Mouse (Mus musculus): Measurements from ENCODE around the gene Gm19684.
"Not testable (repeated sequence)": the region's sequence is repeated elsewhere in the genome, so short reads cannot be mapped to it uniquely, and the experiment has no call there.

Gene Gm19684

DNA sequence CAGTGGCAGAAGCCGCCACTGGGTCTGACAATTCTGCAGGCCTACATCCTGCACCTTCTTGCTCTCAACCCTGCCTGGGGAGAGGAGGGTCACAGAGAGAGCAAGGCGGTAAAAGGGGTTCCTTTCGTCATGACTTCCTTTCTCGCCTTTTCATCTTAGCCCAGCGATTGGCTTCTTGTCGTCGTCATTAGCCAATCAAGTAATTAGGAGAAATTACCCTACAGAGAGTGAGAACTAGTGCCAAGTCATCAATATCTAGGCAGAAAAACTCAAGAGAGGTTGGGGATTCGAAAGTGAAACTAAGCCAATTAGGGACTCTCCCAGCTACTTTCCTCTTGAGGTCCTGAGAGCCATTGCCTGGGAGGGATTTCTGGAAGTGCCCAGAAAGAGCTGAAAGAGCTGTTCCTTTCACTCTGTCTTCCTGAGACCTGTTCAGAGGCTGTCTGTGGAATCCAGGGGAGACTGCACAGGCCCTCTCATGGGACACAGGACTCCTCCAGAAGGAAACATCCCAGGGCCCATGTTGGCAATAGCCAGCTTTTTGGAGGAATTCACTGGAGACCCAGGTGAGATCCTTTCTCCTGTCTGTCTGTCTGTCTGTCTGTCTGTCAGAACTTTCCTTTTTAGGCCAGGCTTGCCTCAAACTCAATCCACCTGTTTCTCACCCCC is at the start of gene Gm19684:
Gene Gm19684 (plus strand): TSS at position 327 of the 669 bp plus-strand sequence.
- DNase-seq (ENCODE audit: low read depth, low spot score): peak; percentile 41

DNA sequence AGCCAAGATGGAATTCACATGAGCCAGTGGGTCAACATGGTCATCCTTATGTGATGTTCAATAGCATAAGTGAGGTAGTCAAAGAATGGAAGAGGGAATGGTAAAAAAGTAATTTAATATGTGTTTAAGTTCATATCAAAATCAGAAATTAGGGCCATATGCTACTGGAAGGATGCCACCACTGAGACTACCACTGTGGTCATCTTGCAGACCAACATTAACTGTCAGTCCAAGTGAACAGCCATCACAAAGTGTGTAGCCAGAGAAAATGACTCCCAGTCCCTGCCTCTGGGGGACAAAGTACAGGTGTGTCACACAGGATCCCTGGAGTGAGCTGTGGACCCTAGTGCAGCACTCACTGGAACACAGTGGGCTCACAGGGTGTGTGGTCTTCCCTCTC is 39.6 kb upstream of the Gm19684 start:
- DNase-seq (ENCODE audit: low read depth, low spot score): not testable (repeated sequence)

DNA sequence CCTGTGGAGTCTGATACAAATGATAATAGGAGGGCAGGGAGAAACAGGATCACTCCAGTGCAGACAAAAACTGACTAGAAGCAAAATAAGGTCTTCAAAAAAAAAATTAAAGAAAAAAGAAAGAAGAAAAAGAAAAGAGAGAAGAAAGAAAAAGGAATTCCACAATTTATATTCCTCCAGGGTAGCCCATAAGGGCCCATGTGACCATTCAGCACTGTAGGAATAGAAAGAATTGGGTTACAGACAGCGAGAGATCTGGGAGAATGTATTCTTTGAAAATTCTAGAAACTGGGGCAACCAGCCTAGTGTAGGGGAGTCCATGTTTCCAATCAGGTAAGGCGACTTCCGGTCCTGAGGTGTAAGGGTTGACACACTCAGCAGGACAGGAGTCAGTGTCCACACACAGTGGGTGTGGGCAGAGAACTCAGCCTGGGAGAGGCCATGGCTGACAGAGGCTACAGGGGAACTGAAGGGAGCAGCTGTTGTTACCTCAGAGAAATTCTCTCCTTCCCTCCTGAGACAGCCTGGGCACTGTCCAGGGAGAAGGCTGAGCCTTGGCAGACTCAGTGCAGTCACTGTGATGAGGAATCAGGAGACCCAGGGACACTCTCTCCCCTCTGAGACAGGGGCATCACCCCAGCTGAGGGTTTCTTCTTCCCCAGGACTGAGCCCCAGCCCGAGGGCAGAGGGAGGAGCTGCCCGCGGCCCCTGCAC is 38.8 kb upstream of the Gm19684 start:
- DNase-seq (ENCODE audit: low read depth, low spot score): not testable (repeated sequence)

GRCm38 (mm10) chr17:36083266-36083869 is 38.1 kb upstream of the Gm19684 start:
- no peak for DNase-seq (ENCODE audit: low read depth, low spot score)

GRCm38 (mm10) chr17:36083870-36084451 is 37.5 kb upstream of the Gm19684 start:
- DNase-seq (ENCODE audit: low read depth, low spot score): no peak

DNA sequence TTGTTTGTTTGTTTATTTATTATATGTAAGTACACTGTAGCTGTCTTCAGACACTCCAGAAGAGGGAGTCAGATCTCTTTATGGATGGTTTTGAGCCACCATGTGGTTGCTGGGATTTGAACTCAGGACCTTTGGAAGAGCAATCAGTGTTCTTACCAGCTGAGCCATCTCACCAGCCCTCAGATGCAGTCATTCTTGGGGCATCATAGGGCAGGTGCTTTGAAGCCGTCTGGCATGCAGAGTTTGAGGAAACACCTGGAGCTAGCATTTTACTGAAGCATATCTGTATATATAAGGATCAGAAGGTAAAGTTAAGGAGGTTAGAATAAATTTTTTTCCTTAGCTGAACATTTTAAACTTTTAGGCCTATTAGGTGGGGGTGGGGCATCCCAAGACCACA is 35.5 kb upstream of the Gm19684 start:
- DNase-seq (ENCODE audit: low read depth, low spot score): not testable (repeated sequence)

GRCm38 (mm10) chr17:36091933-36092332 is 29.5 kb upstream of the Gm19684 start:
- DNase-seq (ENCODE audit: low read depth, low spot score): not testable (repeated sequence)

- DNase-seq (ENCODE audit: low read depth, low spot score): not testable (repeated sequence)
These were observed 29.0 kb upstream of the Gm19684 start for GRCm38 (mm10) chr17:36092520-36092919.

DNA sequence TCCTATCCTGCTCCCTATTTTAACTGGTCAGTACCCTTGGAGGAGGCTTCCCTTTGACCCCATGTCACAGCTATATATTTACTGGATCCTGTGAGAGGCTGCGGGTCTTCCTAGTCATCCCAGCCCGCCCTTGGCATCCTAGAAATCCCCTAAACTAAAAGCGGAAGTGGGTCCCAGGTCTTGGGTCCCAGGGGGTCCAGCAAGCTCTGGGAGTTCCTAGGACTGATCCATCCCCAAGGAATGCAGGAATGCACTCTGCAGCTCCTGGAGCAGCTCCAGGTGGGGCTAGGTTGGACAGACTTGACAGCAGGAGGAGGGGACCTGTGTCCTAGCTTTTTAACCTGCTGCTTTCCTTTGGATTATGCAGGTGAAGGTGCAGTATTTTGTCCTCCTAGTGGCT is 27.5 kb upstream of the Gm19684 start:
- no peak for DNase-seq (ENCODE audit: low read depth, low spot score)

DNA sequence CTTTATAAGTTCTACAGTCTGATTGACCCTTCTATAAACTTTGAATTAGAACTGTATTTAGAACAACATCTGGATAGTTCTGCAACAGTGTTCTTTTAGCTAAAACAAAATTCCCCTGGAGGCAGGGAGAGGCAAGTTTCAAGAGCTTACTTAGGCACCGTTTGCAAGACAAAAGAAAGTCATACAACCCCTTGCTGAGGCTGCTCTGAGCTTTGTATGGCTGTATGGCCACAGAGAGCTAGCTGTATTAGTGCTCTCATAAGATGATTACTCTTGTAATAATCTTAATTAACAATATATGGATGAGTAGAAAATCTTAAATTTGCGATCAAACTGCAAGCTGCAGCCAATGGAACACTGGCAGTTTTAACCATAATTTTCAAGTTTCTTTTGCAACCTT is 21.9 kb upstream of the Gm19684 start:
- DNase-seq (ENCODE audit: low read depth, low spot score): not testable (repeated sequence)

- not testable (repeated sequence) for DNase-seq (ENCODE audit: low read depth, low spot score)
These were observed 19.4 kb upstream of the Gm19684 start for GRCm38 (mm10) chr17:36102091-36102490.

DNA sequence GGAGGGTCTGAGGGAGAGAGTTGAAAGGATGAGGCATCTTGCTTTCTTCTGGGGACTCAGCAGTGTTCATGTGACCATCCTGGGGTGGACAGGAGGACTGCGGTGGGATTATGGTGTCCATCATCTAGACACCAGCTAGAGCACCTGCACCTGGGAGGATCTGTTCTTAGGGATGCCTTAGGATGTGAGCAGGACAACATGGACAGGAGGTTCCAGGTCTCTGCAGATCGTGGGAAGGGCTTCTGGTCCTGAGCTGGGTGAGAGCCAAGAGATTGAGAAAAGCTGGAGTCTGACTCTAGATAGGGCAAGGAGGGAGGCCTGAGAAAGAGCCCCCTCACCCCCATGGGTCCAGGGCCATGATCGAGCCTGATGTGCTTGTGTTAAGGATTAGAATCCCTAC is 11.3 kb upstream of the Gm19684 start:
- DNase-seq (ENCODE audit: low read depth, low spot score): not testable (repeated sequence)

DNA sequence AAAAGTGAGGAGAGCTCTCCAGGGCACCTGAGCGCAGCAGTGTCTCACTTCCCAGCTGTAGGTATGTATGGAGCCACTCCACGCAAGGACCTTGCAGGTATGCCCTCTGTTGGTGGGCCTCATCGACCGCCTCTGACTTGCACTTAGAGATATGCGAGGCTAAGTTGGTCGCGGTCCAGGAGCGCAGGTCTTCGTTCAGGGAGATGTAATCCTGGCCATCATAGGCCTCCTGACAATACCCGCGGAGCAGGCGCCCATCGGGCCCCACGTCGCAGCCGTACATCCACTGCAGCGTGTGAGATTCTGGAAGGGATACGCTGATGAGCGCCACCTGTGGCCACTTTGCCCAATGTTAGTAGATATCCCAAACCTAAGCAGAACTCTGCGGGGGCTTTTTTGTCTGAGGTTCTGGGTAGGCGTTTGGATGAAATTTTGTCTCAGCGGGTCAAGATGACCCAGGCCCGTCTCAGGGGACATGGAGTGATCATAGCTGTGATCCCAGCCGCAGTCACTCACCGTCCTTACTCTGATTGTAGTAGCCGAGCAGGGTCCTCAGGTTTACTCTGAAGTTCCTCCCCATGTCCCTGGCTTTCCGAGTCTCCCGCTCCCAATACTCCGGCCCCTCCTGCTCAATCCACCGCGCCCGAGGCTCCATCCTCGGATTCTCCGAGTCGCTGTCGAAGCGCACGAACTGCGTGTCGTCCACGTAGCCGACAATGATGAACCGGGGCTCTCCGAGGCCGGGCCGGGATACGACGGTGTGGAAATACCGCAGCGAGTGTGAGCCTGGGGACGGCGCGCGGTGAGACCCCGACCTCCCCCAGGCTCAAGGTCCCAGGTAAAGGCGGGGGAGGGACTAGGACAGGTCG is 10.6 kb upstream of the Gm19684 start:
- DNase-seq (ENCODE audit: low read depth, low spot score): not testable (repeated sequence)

GRCm38 (mm10) chr17:36111510-36111868 is 10.0 kb upstream of the Gm19684 start:
- DNase-seq (ENCODE audit: low read depth, low spot score): peak; percentile 31

DNA sequence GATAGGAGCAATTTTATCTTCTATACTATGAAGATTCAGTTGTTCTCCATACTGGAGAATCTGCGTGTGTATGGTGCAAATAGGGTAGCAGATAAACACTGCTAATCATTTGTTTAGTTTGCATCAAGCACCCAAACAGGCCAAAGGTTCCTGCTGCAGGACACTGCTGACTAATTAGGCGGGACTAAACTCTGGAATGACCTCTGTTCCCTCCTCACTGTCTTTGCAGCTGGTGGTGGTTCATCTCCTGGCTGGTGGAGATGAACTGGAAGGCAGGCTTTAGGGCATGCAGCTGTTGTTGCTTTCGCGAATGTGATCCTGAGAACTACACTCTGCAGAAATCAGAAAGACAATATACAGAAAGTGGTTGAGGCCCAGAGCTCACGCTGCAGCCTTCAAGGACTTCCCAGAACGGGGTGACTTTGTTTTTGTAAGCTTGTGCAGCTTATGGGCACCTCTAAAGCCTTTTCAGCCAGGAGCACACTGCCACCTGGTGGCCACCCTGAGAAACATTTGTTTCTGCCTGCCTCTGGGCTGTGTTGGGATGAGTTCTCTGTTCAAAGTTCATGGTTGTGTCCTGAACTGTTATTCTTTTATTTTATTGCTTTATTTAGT is 7.4 kb upstream of the Gm19684 start:
- not testable (repeated sequence) for DNase-seq (ENCODE audit: low read depth, low spot score)

DNA sequence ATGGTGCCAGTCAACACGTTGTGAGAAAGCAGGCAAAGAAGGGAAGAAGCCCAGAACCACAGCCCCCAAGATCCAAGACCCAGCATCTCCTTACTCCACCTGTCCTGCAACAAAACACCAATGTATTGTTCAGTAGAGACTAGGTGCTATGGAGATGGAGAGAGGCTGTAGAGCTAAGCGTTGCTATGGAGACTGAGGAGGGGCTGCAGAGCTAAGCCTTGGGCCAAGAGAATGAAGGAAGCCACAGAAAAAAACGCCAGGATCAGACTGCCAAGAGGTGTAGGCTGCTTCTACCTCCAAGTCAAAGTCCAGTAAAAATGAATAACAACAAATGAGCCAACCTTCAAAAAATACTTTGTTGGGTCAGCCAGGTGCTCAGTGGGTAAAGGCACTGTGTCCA is 4.9 kb upstream of the Gm19684 start:
- not testable (repeated sequence) for DNase-seq (ENCODE audit: low read depth, low spot score)

DNA sequence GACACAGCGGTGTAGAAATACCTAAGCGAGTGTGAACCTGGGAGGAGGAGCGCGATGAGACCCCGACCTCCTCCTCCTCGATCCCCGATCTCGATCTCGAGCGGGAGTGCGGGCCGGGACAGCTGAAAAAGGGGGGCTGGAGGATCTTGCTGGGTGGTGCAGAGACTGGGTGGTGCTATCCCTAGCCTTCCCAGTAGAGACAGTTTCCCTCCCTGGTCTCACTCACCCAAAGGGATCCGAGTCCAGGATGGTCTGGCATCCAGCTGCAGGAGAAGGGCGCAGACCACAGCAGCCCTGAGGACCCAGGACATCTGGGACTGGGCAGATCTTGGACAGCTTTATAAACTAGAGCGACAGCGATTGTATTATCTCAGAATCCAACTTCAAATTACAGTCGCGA is 639 bp upstream of the Gm19684 start:
- DNase-seq (ENCODE audit: low read depth, low spot score): not testable (repeated sequence)

GRCm38 (mm10) chr17:36124111-36124510 is 2.6 kb downstream of the Gm19684 start:
- not testable (repeated sequence) for DNase-seq (ENCODE audit: low read depth, low spot score)

DNA sequence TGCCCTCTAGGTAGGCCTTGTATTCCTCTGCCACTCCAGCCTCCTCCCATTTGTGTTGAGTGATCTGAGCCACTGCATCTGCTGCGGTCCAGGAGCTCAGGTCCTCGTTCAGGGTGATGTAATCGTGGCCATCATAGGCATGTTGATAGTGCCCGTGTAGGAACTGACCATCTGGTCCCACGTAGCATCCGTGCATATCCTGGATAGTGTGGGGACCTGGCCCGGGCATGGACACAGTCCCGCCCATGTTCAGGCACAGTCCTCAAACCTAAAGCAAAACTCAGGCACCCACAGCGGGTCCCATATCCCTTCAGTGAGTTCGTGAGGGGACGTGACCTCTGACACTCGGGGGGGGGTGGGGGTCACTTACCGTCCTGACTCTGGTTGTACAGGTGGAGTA is 7.0 kb downstream of the Gm19684 start:
- not testable (repeated sequence) for DNase-seq (ENCODE audit: low read depth, low spot score)

DNA sequence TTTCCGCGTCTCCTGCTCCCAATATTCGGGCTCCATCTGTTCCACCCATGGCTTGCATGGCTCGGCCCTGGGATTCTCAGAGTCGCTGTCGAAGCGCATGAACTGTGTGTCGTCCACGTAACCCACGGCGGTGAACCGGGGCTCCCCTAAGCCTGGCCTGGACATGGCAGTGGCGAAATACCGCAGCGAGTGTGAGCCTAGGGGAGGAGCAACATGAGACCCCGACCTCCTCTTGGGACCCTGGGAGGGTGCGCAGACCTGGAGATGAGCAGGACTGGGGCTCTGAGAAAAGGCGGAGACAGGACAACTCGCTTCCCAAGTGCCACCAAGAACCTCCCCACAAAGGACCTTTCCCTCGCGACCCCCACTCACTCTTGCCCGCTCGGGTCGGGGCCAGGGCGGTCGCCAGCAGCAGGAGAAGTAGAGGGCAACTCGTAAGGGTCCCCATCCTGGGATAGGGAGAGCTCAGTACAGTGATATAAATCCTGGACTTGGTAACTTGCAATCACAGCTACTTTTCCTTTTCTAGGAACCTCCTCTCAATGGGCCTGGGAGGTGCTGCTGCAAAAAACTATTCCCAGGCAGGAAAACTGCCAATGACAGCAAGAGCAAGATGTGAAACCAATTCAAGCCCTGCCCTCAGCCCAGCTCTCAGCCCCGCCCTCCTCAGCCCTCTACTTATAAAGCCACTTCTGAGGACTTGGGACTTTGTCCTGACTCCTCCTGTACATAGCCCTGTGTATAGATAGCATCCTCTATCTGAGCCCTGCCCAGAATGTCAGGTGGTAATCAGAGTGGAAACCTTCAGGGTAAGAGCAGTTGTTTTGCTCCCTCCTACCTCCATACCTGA is 7.7 kb downstream of the Gm19684 start, which contains the start of gene Gm7030:
Gene Gm7030 (minus strand): TSS at position 458 of the 850 bp plus-strand sequence.
- not testable (repeated sequence) for DNase-seq (ENCODE audit: low read depth, low spot score)

Measured in telencephalon, adult 2 months (tissue).